Mouse (Mus musculus): ENCODE data around the gene Cers6. TPM values are rescaled to one million over a fixed set of nuclear protein-coding genes. Genes with fewer than 3 reads are reported as not detected.

Cers6 gene
- polyA plus RNA-seq, 1 experiment from 2014 or later: 55.3 TPM

GRCm38 (mm10) chr2:68959573-68959972 is 98.3 kb downstream of the Cers6 start:
- H3K4me2 ChIP-seq (ENCODE audit: low read length): no peak overlapping the region
- ATAC-seq: no peak
- no peaks in the 10 kb centered on the region for H3K27me3 ChIP-seq (ENCODE audit: control insufficient read depth, insufficient read depth, low read depth, low read length)
- H3K9me3 ChIP-seq (replicated peaks; ENCODE audit: control insufficient read depth, low read length, poor library complexity, severe bottlenecking): no peaks in the 10 kb centered on the region
- H3K4me1 ChIP-seq (ENCODE audit: control insufficient read depth, insufficient read depth, low read length): 0 out of 2 replicates have a peak, but pooled peaks cover 3% of the 10 kb centered on the region
- H3K4me3 ChIP-seq (ENCODE audit: low read depth, low read length): no peak overlapping the region
- H3K36me3 ChIP-seq (ENCODE audit: control insufficient read depth, insufficient read depth, low read length): no peaks in the 10 kb centered on the region
- no peak overlapping the region for H3K9ac ChIP-seq (ENCODE audit: low read depth, low read length)
- 96% methylated on average over 4 of the region's 4 CpGs for WGBS
- H3K27ac ChIP-seq (ENCODE audit: low read length): no peak overlapping the region

DNA sequence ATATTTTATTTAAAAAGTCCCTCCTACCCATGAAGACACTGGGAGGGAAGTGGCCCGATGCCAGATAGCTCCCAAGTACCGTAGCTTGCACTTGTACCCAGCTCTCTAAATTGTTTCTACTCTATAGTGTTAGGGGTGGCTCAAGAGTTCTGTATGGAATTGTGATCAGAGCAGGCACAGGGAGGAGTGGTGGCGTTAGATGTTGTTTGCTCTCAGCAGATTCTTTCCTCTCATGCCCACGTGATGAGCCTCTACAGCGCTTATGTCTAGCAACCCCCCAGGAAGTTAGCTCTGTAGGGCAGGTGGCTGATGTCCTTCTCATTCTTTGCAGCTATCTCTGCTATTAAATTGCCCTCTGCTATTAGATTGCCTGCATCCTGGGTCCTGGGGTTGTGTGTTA is 98.8 kb downstream of the Cers6 start:
- Histone ChIP-seq H3K36me3 (ENCODE audit: control insufficient read depth, insufficient read depth, low read length) (no peaks in the 10 kb centered on the region), H3K4me1 (ENCODE audit: control insufficient read depth, insufficient read depth, low read length) (0 out of 2 replicates have a peak, but pooled peaks cover 3% of the 10 kb centered on the region), H3K9me3 (replicated peaks; ENCODE audit: control insufficient read depth, low read length, poor library complexity, severe bottlenecking) (no peaks in the 10 kb centered on the region), H3K27me3 (ENCODE audit: control insufficient read depth, insufficient read depth, low read depth, low read length) (no peaks in the 10 kb centered on the region), H3K4me2 (ENCODE audit: low read length) (no peak overlapping the region), H3K4me3 (ENCODE audit: low read depth, low read length) (no peak overlapping the region), H3K27ac (ENCODE audit: low read length) (no peak overlapping the region), H3K9ac (ENCODE audit: low read depth, low read length) (no peak overlapping the region)
- 89% methylated on average over 5 of the region's 5 CpGs for WGBS
- no peak for ATAC-seq

DNA sequence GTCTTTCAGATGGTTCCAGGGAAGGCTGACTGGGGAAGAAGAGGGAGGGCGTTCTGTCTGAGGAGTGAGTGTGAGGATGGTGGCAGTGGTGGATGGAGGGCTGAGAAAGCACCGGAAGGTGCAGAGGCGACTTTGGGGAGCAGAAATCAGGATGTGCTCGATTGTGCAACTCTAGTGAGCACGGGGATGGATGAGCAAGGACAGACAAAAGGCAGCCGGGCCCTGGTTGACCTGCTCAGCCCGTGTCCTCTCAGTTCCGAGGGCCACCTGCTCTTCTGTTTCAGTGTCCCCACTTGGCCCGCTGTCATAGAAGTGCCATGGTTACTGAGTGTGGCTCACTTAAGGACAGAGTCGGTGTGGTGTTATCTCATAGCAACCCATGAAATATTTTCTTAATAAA is 99.4 kb downstream of the Cers6 start:
- Histone ChIP-seq H3K9me3 (replicated peaks; ENCODE audit: control insufficient read depth, low read length, poor library complexity, severe bottlenecking) (no peaks in the 10 kb centered on the region), H3K36me3 (ENCODE audit: control insufficient read depth, insufficient read depth, low read length) (no peaks in the 10 kb centered on the region), H3K4me2 (ENCODE audit: low read length) (no peak overlapping the region), H3K27ac (ENCODE audit: low read length) (no peak overlapping the region), H3K9ac (ENCODE audit: low read depth, low read length) (no peak overlapping the region), H3K27me3 (ENCODE audit: control insufficient read depth, insufficient read depth, low read depth, low read length) (no peaks in the 10 kb centered on the region), H3K4me3 (ENCODE audit: low read depth, low read length) (no peak overlapping the region), H3K4me1 (ENCODE audit: control insufficient read depth, insufficient read depth, low read length) (0 out of 2 replicates have a peak, but pooled peaks cover 3% of the 10 kb centered on the region)
- WGBS: 94% methylated on average over 10 of the region's 10 CpGs
- ATAC-seq: no peak

DNA sequence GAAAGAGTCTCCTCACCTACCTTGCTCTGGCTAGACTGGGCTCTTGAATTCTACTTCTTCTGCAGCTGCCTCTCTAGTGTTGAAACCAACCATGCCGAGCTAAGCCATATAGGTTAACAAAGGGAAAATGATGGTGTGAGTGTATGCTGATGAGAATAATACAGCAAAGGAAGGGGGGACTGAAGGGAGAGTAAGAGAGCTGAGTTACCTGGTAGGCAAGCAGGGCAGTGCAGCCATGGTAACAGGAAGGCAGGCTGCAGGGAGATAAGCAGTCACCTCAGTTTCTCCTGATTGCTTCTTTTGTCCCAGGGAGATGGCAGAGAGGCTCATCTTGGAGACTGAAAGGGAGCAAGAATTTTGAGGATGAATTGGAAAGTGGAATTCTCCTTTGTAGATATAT is 105.1 kb downstream of the Cers6 start:
- 44% methylated on average over 1 of the region's 1 CpGs for WGBS
- Histone ChIP-seq H3K4me2 (ENCODE audit: low read length) (no peak overlapping the region), H3K9ac (ENCODE audit: low read depth, low read length) (no peak overlapping the region), H3K4me3 (ENCODE audit: low read depth, low read length) (no peak overlapping the region), H3K9me3 (replicated peaks; ENCODE audit: control insufficient read depth, low read length, poor library complexity, severe bottlenecking) (peaks cover 9% of the 10 kb centered on the region; the same call in 1 of the 2 replicates), H3K36me3 (ENCODE audit: control insufficient read depth, insufficient read depth, low read length) (peaks cover 6% of the 10 kb centered on the region; the same call in 1 of the 2 replicates), H3K27ac (ENCODE audit: low read length) (peak overlapping the region; percentile 13; the same call in 1 of the 2 replicates), H3K4me1 (ENCODE audit: control insufficient read depth, insufficient read depth, low read length) (peaks cover 5% of the 10 kb centered on the region), H3K27me3 (ENCODE audit: control insufficient read depth, insufficient read depth, low read depth, low read length) (no peaks in the 10 kb centered on the region)
- ATAC-seq: peak; percentile 68

- ATAC-seq: no peak
- Histone ChIP-seq H3K4me1 (ENCODE audit: control insufficient read depth, insufficient read depth, low read length) (peaks cover 5% of the 10 kb centered on the region), H3K27me3 (ENCODE audit: control insufficient read depth, insufficient read depth, low read depth, low read length) (no peaks in the 10 kb centered on the region), H3K9ac (ENCODE audit: low read depth, low read length) (no peak overlapping the region), H3K4me3 (ENCODE audit: low read depth, low read length) (no peak overlapping the region), H3K36me3 (ENCODE audit: control insufficient read depth, insufficient read depth, low read length) (peaks cover 6% of the 10 kb centered on the region; the same call in 1 of the 2 replicates), H3K27ac (ENCODE audit: low read length) (no peak overlapping the region), H3K9me3 (replicated peaks; ENCODE audit: control insufficient read depth, low read length, poor library complexity, severe bottlenecking) (peaks cover 9% of the 10 kb centered on the region; the same call in 1 of the 2 replicates), H3K4me2 (ENCODE audit: low read length) (no peak overlapping the region)
- 86% methylated on average over 8 of the region's 8 CpGs for WGBS
Measured at GRCm38 (mm10) chr2:68968028-68968427, 106.8 kb downstream of the Cers6 start.

DNA sequence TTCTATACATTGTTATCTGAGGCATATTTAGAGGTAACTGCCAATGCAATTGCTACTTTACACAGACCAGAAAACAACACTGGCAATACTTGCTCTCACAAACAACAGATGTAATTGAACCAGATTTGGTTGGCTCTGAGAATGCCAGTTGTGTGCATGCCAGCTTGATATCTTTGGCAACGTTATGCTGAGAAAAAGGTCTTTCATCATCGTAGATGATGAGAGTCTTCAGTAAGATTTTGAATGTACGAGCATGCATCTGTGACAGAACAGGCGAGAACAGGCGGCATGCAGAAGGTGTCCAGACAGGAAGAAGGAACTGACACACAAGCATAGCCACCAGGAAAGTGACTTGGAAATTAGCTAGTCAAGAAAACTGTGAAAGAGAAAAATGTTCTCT is 110.6 kb downstream of the Cers6 start:
- 95% methylated on average over 5 of the region's 5 CpGs for WGBS
- Histone ChIP-seq H3K4me3 (ENCODE audit: low read depth, low read length) (no peak overlapping the region), H3K36me3 (ENCODE audit: control insufficient read depth, insufficient read depth, low read length) (peaks cover 6% of the 10 kb centered on the region; the same call in 1 of the 2 replicates), H3K27me3 (ENCODE audit: control insufficient read depth, insufficient read depth, low read depth, low read length) (no peaks in the 10 kb centered on the region), H3K27ac (ENCODE audit: low read length) (no peak overlapping the region), H3K4me1 (ENCODE audit: control insufficient read depth, insufficient read depth, low read length) (no peaks in the 10 kb centered on the region), H3K4me2 (ENCODE audit: low read length) (no peak overlapping the region), H3K9me3 (replicated peaks; ENCODE audit: control insufficient read depth, low read length, poor library complexity, severe bottlenecking) (peaks cover 9% of the 10 kb centered on the region; the same call in 1 of the 2 replicates), H3K9ac (ENCODE audit: low read depth, low read length) (no peak overlapping the region)
- no peak for ATAC-seq

- no peaks in the 10 kb centered on the region for H3K4me1 ChIP-seq (ENCODE audit: control insufficient read depth, insufficient read depth, low read length)
- H3K27ac ChIP-seq (ENCODE audit: low read length): no peak overlapping the region
- no peaks in the 10 kb centered on the region for H3K27me3 ChIP-seq (ENCODE audit: control insufficient read depth, insufficient read depth, low read depth, low read length)
- WGBS: 84% methylated on average over 2 of the region's 2 CpGs
- peaks cover 9% of the 10 kb centered on the region; the same call in 1 of the 2 replicates for H3K9me3 ChIP-seq (replicated peaks; ENCODE audit: control insufficient read depth, low read length, poor library complexity, severe bottlenecking)
- no peak overlapping the region for H3K4me2 ChIP-seq (ENCODE audit: low read length)
- peaks cover 6% of the 10 kb centered on the region; the same call in 1 of the 2 replicates for H3K36me3 ChIP-seq (ENCODE audit: control insufficient read depth, insufficient read depth, low read length)
- no peak overlapping the region for H3K9ac ChIP-seq (ENCODE audit: low read depth, low read length)
- no peak overlapping the region for H3K4me3 ChIP-seq (ENCODE audit: low read depth, low read length)
- ATAC-seq: no peak
Measured at GRCm38 (mm10) chr2:68973753-68974152, 112.5 kb downstream of the Cers6 start.

GRCm38 (mm10) chr2:68975286-68975685 is 114.0 kb downstream of the Cers6 start:
- Histone ChIP-seq H3K9me3 (replicated peaks; ENCODE audit: control insufficient read depth, low read length, poor library complexity, severe bottlenecking) (peaks cover 3% of the 10 kb centered on the region; the same call in 1 of the 2 replicates), H3K4me2 (ENCODE audit: low read length) (no peak overlapping the region), H3K9ac (ENCODE audit: low read depth, low read length) (no peak overlapping the region), H3K27ac (ENCODE audit: low read length) (no peak overlapping the region), H3K4me1 (ENCODE audit: control insufficient read depth, insufficient read depth, low read length) (no peaks in the 10 kb centered on the region), H3K27me3 (ENCODE audit: control insufficient read depth, insufficient read depth, low read depth, low read length) (no peaks in the 10 kb centered on the region), H3K36me3 (ENCODE audit: control insufficient read depth, insufficient read depth, low read length) (peaks cover under 1% of the 10 kb centered on the region; the same call in 1 of the 2 replicates), H3K4me3 (ENCODE audit: low read depth, low read length) (no peak overlapping the region)
- 88% methylated on average over 6 of the region's 6 CpGs for WGBS
- no peak for ATAC-seq

- H3K9me3 ChIP-seq (replicated peaks; ENCODE audit: control insufficient read depth, low read length, poor library complexity, severe bottlenecking): no peaks in the 10 kb centered on the region
Measured at GRCm38 (mm10) chr2:68975780-68976179, 114.5 kb downstream of the Cers6 start.

More at GRCm38 (mm10) chr2:68975780-68976179, 114.5 kb downstream of the Cers6 start:
- WGBS: 93% methylated on average over 6 of the region's 6 CpGs
- H3K9ac ChIP-seq (ENCODE audit: low read depth, low read length): no peak overlapping the region
- no peaks in the 10 kb centered on the region for H3K4me1 ChIP-seq (ENCODE audit: control insufficient read depth, insufficient read depth, low read length)
- H3K4me2 ChIP-seq (ENCODE audit: low read length): no peak overlapping the region
- ATAC-seq: no peak
- H3K4me3 ChIP-seq (ENCODE audit: low read depth, low read length): no peak overlapping the region
- no peaks in the 10 kb centered on the region for H3K27me3 ChIP-seq (ENCODE audit: control insufficient read depth, insufficient read depth, low read depth, low read length)
- no peak overlapping the region for H3K27ac ChIP-seq (ENCODE audit: low read length)
- H3K36me3 ChIP-seq (ENCODE audit: control insufficient read depth, insufficient read depth, low read length): no peaks in the 10 kb centered on the region
